Mouse (Mus musculus) spleen, postnatal 36 days (tissue): ENCODE results near the gene Adam12.

ENCODE experiments used
- DNase-seq, 2 experiments: peaks; one replicate each; pipeline ENCODE4 v3.0.0; 2022; ENCODE audit warnings: low spot score in 2 of 2, mixed read lengths in 1 of 2

Adam12 gene

GRCm38 (mm10) chr7:134081307-134082072 is 150.5 kb downstream of the Adam12 start:
- DNase-seq: no peak

- no peak for DNase-seq
Measured at GRCm38 (mm10) chr7:134079980-134080725, 151.8 kb downstream of the Adam12 start.

DNA sequence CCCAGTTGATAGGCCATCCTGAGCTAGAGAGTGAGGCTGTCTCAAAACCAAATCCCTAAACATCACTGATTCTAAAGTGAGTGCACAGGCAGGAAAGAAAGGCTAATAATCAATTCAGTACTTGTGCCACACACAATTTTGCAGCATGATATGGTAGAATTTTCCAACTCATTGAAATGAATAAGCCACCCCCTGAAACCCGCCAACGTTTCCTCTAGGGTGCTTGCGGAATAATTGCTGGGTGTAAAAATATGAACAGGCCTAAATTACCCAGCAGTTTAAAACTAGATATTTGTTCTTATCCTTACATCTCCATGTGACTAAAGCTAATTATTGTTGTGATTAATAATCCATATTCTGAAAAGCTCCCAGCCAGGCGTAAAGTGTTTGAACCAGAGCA is 154.3 kb downstream of the Adam12 start:
- DNase-seq: no peak

GRCm38 (mm10) chr7:134073011-134073410 is 158.9 kb downstream of the Adam12 start:
- no peak for DNase-seq

GRCm38 (mm10) chr7:134071153-134071885 is 160.6 kb downstream of the Adam12 start:
- no peak for DNase-seq

- no peak for DNase-seq
Measured at GRCm38 (mm10) chr7:134062629-134063028, 169.3 kb downstream of the Adam12 start.

DNA sequence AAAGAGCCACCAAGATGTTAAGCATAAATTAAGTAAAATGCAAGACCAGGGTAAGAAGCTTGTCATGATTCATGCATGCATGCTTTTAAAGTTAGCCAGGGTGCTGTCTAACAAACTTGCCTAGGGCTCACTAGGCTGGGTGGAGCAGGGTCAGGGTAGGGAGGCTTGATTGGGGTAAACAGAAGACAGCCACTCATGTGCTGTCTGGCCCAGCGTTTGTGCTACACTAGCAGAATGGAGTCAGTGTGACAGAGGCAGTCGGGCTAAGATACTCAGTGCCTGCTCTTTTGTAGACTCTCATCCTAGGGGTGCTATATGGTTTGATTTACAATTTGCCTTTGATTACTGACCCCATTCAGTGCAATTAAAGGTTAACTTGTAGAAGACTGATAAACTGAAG is 179.5 kb downstream of the Adam12 start:
- DNase-seq: no peak

DNA sequence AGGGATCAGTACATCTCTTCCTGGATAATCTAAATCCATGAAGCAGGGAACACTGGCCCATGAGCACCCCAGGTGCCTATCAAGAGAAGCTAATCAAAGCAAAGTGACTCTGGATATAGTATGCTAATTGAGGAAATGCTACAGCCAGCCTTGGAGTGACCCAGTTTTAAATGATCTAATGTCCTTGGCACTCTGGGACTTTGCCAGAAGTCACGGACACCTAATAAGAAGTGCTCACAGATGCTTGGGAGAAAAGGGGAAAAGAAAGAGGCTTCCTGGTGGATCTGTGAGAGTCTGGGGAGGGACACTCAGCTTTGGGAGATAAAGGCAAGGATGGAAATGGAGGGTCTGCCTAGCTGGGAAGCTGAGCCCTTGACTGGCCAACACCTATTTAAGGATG is 181.6 kb downstream of the Adam12 start:
- DNase-seq: no peak

DNA sequence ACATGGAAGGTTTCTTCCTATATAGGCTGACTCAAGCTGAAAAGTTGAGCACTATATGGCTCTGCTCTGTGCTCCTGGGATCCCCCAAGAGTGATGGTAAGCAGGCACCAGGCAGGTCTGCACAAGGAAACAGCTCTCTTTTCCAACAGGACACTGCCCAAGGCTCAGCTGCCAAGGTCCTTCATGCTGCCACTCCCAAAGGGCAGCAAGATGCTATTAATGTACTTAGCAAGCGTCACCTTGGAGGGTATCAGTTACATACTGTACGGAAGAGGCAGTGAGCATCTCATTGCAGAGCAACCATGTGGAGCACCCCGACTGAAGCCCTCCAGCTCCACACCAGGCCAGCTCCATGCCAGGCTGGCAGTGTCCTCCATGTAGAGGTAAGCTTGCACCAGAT is 185.6 kb downstream of the Adam12 start:
- DNase-seq: no peak

DNA sequence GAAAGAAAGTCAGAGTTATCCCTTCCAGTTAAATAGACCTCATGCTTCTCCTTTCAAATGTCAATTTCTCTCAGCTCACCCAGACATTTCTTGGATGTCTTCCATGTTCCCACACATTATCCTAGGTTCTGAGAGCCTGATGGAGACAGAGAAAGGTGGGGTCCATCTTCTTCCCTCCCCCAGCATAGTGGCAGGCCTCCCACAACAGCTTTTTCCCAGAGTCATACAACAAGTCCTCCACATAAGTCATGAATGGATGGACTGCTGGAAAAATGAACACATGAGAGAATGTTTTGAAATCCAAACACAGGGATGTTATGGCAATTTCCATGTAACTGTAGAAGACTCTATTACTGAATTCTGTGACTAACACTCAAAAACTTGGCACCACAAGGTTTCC is 188.4 kb downstream of the Adam12 start:
- no peak for DNase-seq

- no peak for DNase-seq
Measured at GRCm38 (mm10) chr7:134042614-134043013, 189.3 kb downstream of the Adam12 start.

- no peak for DNase-seq
Measured at GRCm38 (mm10) chr7:134033939-134034338, 198.0 kb downstream of the Adam12 start.

GRCm38 (mm10) chr7:134032959-134033366 is 199.0 kb downstream of the Adam12 start:
- DNase-seq: no peak

- no peak for DNase-seq
Measured at GRCm38 (mm10) chr7:134031787-134032186, 200.2 kb downstream of the Adam12 start.

GRCm38 (mm10) chr7:134031256-134031655 is 200.7 kb downstream of the Adam12 start:
- DNase-seq: no peak

DNA sequence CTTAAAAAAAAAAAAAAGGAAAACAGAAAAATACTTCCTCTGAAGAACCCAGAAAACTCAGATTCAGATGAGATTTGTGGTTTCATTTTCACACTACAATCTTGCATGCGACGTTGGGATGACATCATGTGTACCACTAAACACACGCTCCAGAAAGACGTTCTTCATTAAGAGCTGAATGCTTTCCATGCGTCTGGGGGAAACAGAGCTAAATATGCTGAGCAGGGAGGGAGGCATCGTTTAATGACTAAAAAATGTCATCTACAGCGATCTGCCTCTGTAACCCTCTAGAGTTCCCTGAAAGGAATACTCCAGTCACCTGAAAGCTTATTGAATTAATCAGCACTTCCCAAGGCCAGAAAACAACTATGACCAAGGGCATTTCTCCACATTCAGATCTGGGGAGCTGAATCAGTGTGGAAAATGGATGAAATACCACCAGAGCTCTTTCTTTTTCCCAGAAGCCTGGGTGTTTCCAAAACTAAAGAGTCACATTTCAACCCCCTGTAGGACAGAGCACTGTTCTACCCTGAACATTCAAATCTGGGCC is 203.6 kb downstream of the Adam12 start:
- no peak for DNase-seq

DNA sequence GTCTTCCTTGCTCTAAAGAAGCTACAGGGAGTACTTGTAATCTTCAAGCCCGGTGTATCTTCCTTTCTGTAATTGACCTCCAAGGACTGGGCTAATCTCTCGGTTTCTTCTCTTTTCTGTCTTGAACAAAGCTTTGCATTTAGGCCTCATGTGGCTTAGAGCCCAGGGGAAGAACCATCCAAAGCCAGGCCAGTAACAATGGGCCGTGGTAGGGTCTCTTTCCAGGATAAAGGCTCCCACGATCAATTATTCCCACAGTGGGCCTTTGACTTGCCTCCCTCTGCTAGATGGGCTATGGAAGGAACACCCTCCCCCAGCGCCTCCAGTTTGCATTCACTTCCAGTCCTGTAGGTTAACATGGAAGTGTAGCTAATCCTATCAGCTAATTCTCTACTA is 204.9 kb downstream of the Adam12 start:
- DNase-seq: no peak

GRCm38 (mm10) chr7:134026200-134027019 is 205.5 kb downstream of the Adam12 start:
- peak; percentile 4 to 6 for DNase-seq

DNA sequence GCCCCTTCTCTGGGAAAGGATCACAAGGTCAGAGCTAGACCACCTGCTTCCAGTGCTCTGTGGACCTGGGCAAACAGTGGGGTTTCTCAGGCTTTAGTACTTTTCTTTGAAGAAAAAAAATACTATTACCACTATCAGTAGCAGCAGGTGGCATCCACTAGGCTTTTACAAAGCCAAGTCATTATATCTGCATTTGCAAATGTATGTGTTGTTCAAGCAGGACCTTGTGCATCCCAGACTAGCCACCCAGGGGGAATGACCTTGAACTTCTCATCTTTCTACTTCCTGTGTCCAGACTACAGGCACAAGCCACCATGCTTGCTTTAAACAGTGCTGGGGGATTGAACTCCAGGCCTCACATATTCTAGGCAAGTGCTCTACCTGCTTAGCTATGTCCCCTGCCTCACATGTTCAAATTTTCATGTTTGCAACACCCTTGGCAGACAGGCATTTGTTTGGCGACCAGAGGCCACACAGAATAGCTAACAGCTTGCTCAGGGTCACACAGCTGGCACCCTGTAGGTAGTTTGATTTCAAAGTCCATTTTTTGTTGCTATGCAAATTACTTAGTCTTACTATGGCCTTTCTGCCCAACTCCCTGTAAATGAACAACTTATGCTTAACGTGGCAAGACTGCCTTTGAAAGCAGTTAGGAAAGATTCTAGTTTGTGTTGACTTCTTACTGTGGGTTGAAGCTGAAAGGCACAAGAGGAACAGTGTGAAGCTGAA is 209.6 kb downstream of the Adam12 start:
- DNase-seq: no peak

- no peak for DNase-seq
Measured at GRCm38 (mm10) chr7:134015226-134015625, 216.7 kb downstream of the Adam12 start.

- no peak for DNase-seq
Measured at GRCm38 (mm10) chr7:134014733-134015132, 217.2 kb downstream of the Adam12 start.
